Mouse (Mus musculus) hindlimb bud, embryonic 11.5 days (tissue): ENCODE data around the gene Gm3591.
"Not testable (repeated sequence)": the region's sequence is repeated elsewhere in the genome, so short reads cannot be mapped to it uniquely, and the experiment has no call there.

Experiments used
- DNase-seq: peaks from one replicate; pipeline ENCODE4 v3.0.0-alpha.2; 2012; ENCODE audit warnings: low read depth, low spot score; ENCODE audit errors: extremely low spot score

The Gm3591 gene

GRCm38 (mm10) chr14:6412382-6412781 lies at the start of gene Gm3591:
Gene Gm3591, minus strand, starts transcription at chr14:6412482.
- DNase-seq, result not testable (repeated sequence)

- not testable (repeated sequence) for DNase-seq
Observed at GRCm38 (mm10) chr14:6444511-6444910, 32.2 kb upstream of the Gm3591 start, which contains the start of gene Gm3594. Gene Gm3594, minus strand, starts transcription at chr14:6444611.

GRCm38 (mm10) chr14:6440774-6441173 lies 28.5 kb upstream of the Gm3591 start:
- not testable (repeated sequence) for DNase-seq

- not testable (repeated sequence) for DNase-seq
Observed at GRCm38 (mm10) chr14:6440206-6440605, 27.9 kb upstream of the Gm3591 start.

- not testable (repeated sequence) for DNase-seq
Observed at GRCm38 (mm10) chr14:6426766-6427165, 14.5 kb upstream of the Gm3591 start.

- DNase-seq, result not testable (repeated sequence)
Observed at GRCm38 (mm10) chr14:6426353-6426752, 14.1 kb upstream of the Gm3591 start.

GRCm38 (mm10) chr14:6390219-6390618 lies 22.1 kb downstream of the Gm3591 start, which contains the start of gene Gm16440:
Gene Gm16440, minus strand, starts transcription at chr14:6390319.
- DNase-seq, result not testable (repeated sequence)
